Mouse (Mus musculus) forebrain, embryonic 12.5 days (tissue): ENCODE results near the gene Gm11273. TPM values are rescaled to one million over a fixed set of nuclear protein-coding genes. Genes with fewer than 3 reads are reported as not detected.
A peak's percentile ranks its signal among the peaks of the same experiment; 100 is the strongest.
"Not testable (repeated sequence)": the region's sequence is repeated elsewhere in the genome, so short reads cannot be mapped to it uniquely, and the experiment has no call there.

Source experiments
- ATAC-seq: fragments of 200-750 bp; cut with Nextera tagmentation; 2 replicates; pipeline ENCODE4 v1.8.0; 2017; ENCODE audit warnings: moderate TSS enrichment; ENCODE audit not compliant: low FRiP score
- H3K27ac ChIP-seq: fragments of 300-500 bp; sonication (generic); 2 replicates; pipeline ENCODE4 v1.5.1; 2016; ENCODE audit warnings: mild to moderate bottlenecking
- H3K27me3 ChIP-seq: fragments of 300-500 bp; sonication (generic); 2 replicates; pipeline ENCODE4 v1.6.1; 2016; ENCODE audit warnings: mild to moderate bottlenecking
- H3K36me3 ChIP-seq: fragments of 300-500 bp; sonication (generic); replicated peaks from 2 replicates; pipeline ENCODE4 v1.6.1; 2016; ENCODE audit warnings: mild to moderate bottlenecking
- H3K4me1 ChIP-seq: fragments of 300-500 bp; sonication (generic); 2 replicates; pipeline ENCODE4 v1.6.1; 2016
- H3K4me2 ChIP-seq: fragments of 300-500 bp; sonication (generic); 2 replicates; pipeline ENCODE4 v1.6.1; 2016; ENCODE audit warnings: mild to moderate bottlenecking, moderate library complexity
- H3K4me3 ChIP-seq: fragments of 300-500 bp; sonication (generic); replicated peaks from 2 replicates; pipeline ENCODE4 v1.5.1; 2016; ENCODE audit warnings: mild to moderate bottlenecking
- H3K9ac ChIP-seq: fragments of 300-500 bp; sonication (generic); 2 replicates; pipeline ENCODE4 v1.6.1; 2016; ENCODE audit warnings: mild to moderate bottlenecking
- H3K9me3 ChIP-seq: fragments of 300-500 bp; sonication (generic); 2 replicates; pipeline ENCODE4 v1.6.1; 2016
- WGBS: fragments of 180-500 bp; shearing (Covaris S2); methylation state at CpG from one replicate; pipeline ENCODE4 v1.1.7; 2016; 5-methylcytosine and 5-hydroxymethylcytosine counted together
- polyA plus RNA-seq: library from polyadenylated mRNA; unstranded; fragments of >200 nt; fragmentation: Nextera tagmentation; extraction: Ambion mirVana; gene quantifications from 2 replicates; pipeline ENCODE4 v1.2.1, GENCODE M21; 2016

Gm11273 gene
- 2.4 and 2.5 TPM in 2 replicates for polyA plus RNA-seq

GRCm38 (mm10) chr13:21501182-21501581 is at the start of gene Gm11273:
Gm11273 (minus strand) TSS chr13:21501418.
- H3K36me3 ChIP-seq, H3K4me1 ChIP-seq, H3K9me3 ChIP-seq, H3K4me2 ChIP-seq, H3K27ac ChIP-seq, H3K9ac ChIP-seq, H3K4me3 ChIP-seq, H3K27me3 ChIP-seq, ATAC-seq: not testable (repeated sequence)
- 92% methylated on average over 17 of the region's 17 CpGs for WGBS

- no peaks in the 10 kb centered on the region for H3K4me1 ChIP-seq
- no peak overlapping the region for H3K4me3 ChIP-seq
- WGBS: 63% methylated on average over 3 of the region's 3 CpGs
- H3K27me3 ChIP-seq: no peaks in the 10 kb centered on the region
- no peaks in the 10 kb centered on the region for H3K36me3 ChIP-seq
- no peaks in the 10 kb centered on the region for H3K9me3 ChIP-seq
- H3K9ac ChIP-seq: no peak overlapping the region
- H3K27ac ChIP-seq: no peak overlapping the region
- no peak for ATAC-seq
- no peak overlapping the region for H3K4me2 ChIP-seq
Observed at GRCm38 (mm10) chr13:21550416-21551110, 49.3 kb upstream of the Gm11273 start.

- no peaks in the 10 kb centered on the region for H3K4me1 ChIP-seq
- no peaks in the 10 kb centered on the region for H3K36me3 ChIP-seq
- H3K9me3 ChIP-seq: no peaks in the 10 kb centered on the region
- no peak overlapping the region for H3K4me3 ChIP-seq
- no peak overlapping the region for H3K9ac ChIP-seq
- no peak for ATAC-seq
- no peak overlapping the region for H3K27ac ChIP-seq
- H3K27me3 ChIP-seq: no peaks in the 10 kb centered on the region
- H3K4me2 ChIP-seq: no peak overlapping the region
- 92% methylated on average over 3 of the region's 3 CpGs for WGBS
Observed at GRCm38 (mm10) chr13:21549487-21549886, 48.3 kb upstream of the Gm11273 start.

GRCm38 (mm10) chr13:21542708-21543107 is 41.5 kb upstream of the Gm11273 start, which contains the start of gene Olfr1366:
Olfr1366 (minus strand) TSS chr13:21542808.
- no peak for ATAC-seq
- Histone ChIP-seq H3K4me2 (no peak within 1 kb of the TSS), H3K27me3 (0 out of 2 replicates have a peak, but pooled peaks cover 3% of the 10 kb centered on the region), H3K9ac (no peak within 1 kb of the TSS), H3K4me3 (no peak within 1 kb of the TSS), H3K36me3 (no peaks in the 10 kb centered on the region), H3K9me3 (no peaks in the 10 kb centered on the region), H3K4me1 (no peaks in the 10 kb centered on the region), H3K27ac (no peak within 1 kb of the TSS)
- 86% methylated on average over 1 of the region's 1 CpGs for WGBS

GRCm38 (mm10) chr13:21530781-21531201 is 29.6 kb upstream of the Gm11273 start, which contains the start of gene Zkscan8:
Zkscan8 (minus strand) TSS chr13:21531120.
- peaks cover 4% of the 10 kb centered on the region; the same call in 1 of the 2 replicates for H3K4me1 ChIP-seq
- peak within 1 kb of the TSS; percentile 98 for H3K9ac ChIP-seq
- peaks cover 10% of the 10 kb centered on the region for H3K36me3 ChIP-seq
- H3K9me3 ChIP-seq: no peaks in the 10 kb centered on the region
- peak within 1 kb of the TSS; percentile 94 for H3K4me3 ChIP-seq
- peak; percentile 98 for ATAC-seq
- H3K27me3 ChIP-seq: no peaks in the 10 kb centered on the region
- peak within 1 kb of the TSS; percentile 63 for H3K4me2 ChIP-seq
- WGBS: 0% methylated on average over 39 of the region's 39 CpGs
- peak within 1 kb of the TSS; percentile 94 for H3K27ac ChIP-seq

- Histone ChIP-seq H3K27ac (no peak overlapping the region), H3K9ac (no peak overlapping the region)
Observed at GRCm38 (mm10) chr13:21530136-21530535, 28.9 kb upstream of the Gm11273 start.

GRCm38 (mm10) chr13:21506221-21506649 is 5.0 kb upstream of the Gm11273 start:
- Histone ChIP-seq H3K9ac (peak overlapping the region; percentile 61), H3K27ac (peak overlapping the region; percentile 81), H3K4me2 (peak overlapping the region; percentile 53), H3K4me1 (0 out of 2 replicates have a peak, but pooled peaks cover 3% of the 10 kb centered on the region), H3K4me3 (peak overlapping the region; percentile 65), H3K27me3 (no peaks in the 10 kb centered on the region), H3K9me3 (no peaks in the 10 kb centered on the region), H3K36me3 (no peaks in the 10 kb centered on the region)
- ATAC-seq: peak; percentile 98
- WGBS: under 1% methylated on average over 21 of the region's 21 CpGs

More at GRCm38 (mm10) chr13:21530136-21530535, 28.9 kb upstream of the Gm11273 start:
- peak overlapping the region; percentile 94 for H3K4me3 ChIP-seq
- peaks cover 4% of the 10 kb centered on the region; the same call in 1 of the 2 replicates for H3K4me1 ChIP-seq
- H3K9me3 ChIP-seq: no peaks in the 10 kb centered on the region
- H3K27me3 ChIP-seq: no peaks in the 10 kb centered on the region
- 54% methylated on average over 7 of the region's 7 CpGs for WGBS
- no peak for ATAC-seq
- peak overlapping the region; percentile 53 for H3K4me2 ChIP-seq
- peaks cover 15% of the 10 kb centered on the region for H3K36me3 ChIP-seq

GRCm38 (mm10) chr13:21502296-21502695 is 1.1 kb upstream of the Gm11273 start:
- Histone ChIP-seq H3K36me3 (no peaks in the 10 kb centered on the region), H3K9me3 (no peaks in the 10 kb centered on the region), H3K27me3 (no peaks in the 10 kb centered on the region), H3K4me3 (no peak overlapping the region), H3K9ac (no peak overlapping the region), H3K27ac (no peak overlapping the region), H3K4me2 (no peak overlapping the region), H3K4me1 (0 out of 2 replicates have a peak, but pooled peaks cover 3% of the 10 kb centered on the region)
- 89% methylated on average over 5 of the region's 5 CpGs for WGBS
- no peak for ATAC-seq

GRCm38 (mm10) chr13:21495080-21495479 is 6.1 kb downstream of the Gm11273 start, which contains the start of gene AK157302:
AK157302 (plus strand) TSS chr13:21495223.
- H3K9ac ChIP-seq: no peak within 1 kb of the TSS
- no peaks in the 10 kb centered on the region for H3K4me1 ChIP-seq
- H3K27ac ChIP-seq: no peak within 1 kb of the TSS
- no peaks in the 10 kb centered on the region for H3K36me3 ChIP-seq
- no peaks in the 10 kb centered on the region for H3K9me3 ChIP-seq
- H3K4me2 ChIP-seq: no peak within 1 kb of the TSS
- no peaks in the 10 kb centered on the region for H3K27me3 ChIP-seq
- WGBS: 96% methylated on average over 21 of the region's 21 CpGs
- H3K4me3 ChIP-seq: no peak within 1 kb of the TSS
- ATAC-seq: no peak

- Histone ChIP-seq H3K9me3 (no peaks in the 10 kb centered on the region), H3K4me1 (no peaks in the 10 kb centered on the region), H3K27me3 (no peaks in the 10 kb centered on the region), H3K4me3 (no peak overlapping the region), H3K9ac (no peak overlapping the region), H3K36me3 (no peaks in the 10 kb centered on the region), H3K27ac (no peak overlapping the region), H3K4me2 (no peak overlapping the region)
- no peak for ATAC-seq
- WGBS: 92% methylated on average over 5 of the region's 5 CpGs
Observed at GRCm38 (mm10) chr13:21492847-21493246, 8.4 kb downstream of the Gm11273 start.

- Histone ChIP-seq H3K4me2 (no peak overlapping the region), H3K27me3 (no peaks in the 10 kb centered on the region), H3K4me1 (no peaks in the 10 kb centered on the region), H3K9me3 (no peaks in the 10 kb centered on the region), H3K36me3 (peaks cover 23% of the 10 kb centered on the region), H3K4me3 (no peak overlapping the region), H3K9ac (no peak overlapping the region), H3K27ac (no peak overlapping the region)
- 94% methylated on average over 1 of the region's 1 CpGs for WGBS
- ATAC-seq: no peak
Observed at GRCm38 (mm10) chr13:21486881-21487280, 14.3 kb downstream of the Gm11273 start.

- Histone ChIP-seq H3K27ac (peak within 1 kb of the TSS; percentile 70; the same call in 1 of the 2 replicates), H3K4me3 (peak within 1 kb of the TSS; percentile 54), H3K4me2 (peak within 1 kb of the TSS; percentile 69), H3K9ac (peak within 1 kb of the TSS; percentile 74)
- not testable (repeated sequence) for H3K4me1 ChIP-seq, H3K36me3 ChIP-seq, H3K27me3 ChIP-seq, H3K9me3 ChIP-seq
- WGBS: 4% methylated on average over 29 of the region's 31 CpGs
- ATAC-seq: peak; percentile 89
Observed at GRCm38 (mm10) chr13:21478759-21479670, 22.2 kb downstream of the Gm11273 start, which contains the start of the genes Zkscan4 and Gm10065. Zkscan4 (plus strand) TSS chr13:21478907. Gm10065 (minus strand) TSS chr13:21479441.
